Mouse (Mus musculus) MEL-GATA-1-ER (cell line): ENCODE measurements around the gene Zmynd8.

Experiments
- DNase-seq: peaks from one replicate; pipeline ENCODE4 v3.0.0-alpha.2; 2012; ENCODE audit warnings: low read depth; ENCODE audit errors: extremely low read depth

The Zmynd8 gene

GRCm38 (mm10) chr2:165899474-165899873 is 658 bp upstream of the Zmynd8 start:
- DNase-seq, result no peak

GRCm38 (mm10) chr2:165896171-165896570 is 2.6 kb downstream of the Zmynd8 start:
- DNase-seq, result no peak

- no peak for DNase-seq
These were observed 3.1 kb downstream of the Zmynd8 start for GRCm38 (mm10) chr2:165895687-165896086.

- DNase-seq, result no peak
These were observed 4.3 kb downstream of the Zmynd8 start for GRCm38 (mm10) chr2:165894533-165894932.

- peak; percentile 57 for DNase-seq
These were observed 5.6 kb downstream of the Zmynd8 start for GRCm38 (mm10) chr2:165893232-165893631.

- DNase-seq, result no peak
These were observed 6.2 kb downstream of the Zmynd8 start for GRCm38 (mm10) chr2:165892626-165893025.

GRCm38 (mm10) chr2:165890401-165890800 is 8.4 kb downstream of the Zmynd8 start:
- DNase-seq, result no peak

- no peak for DNase-seq
These were observed 8.9 kb downstream of the Zmynd8 start for GRCm38 (mm10) chr2:165889874-165890273.

GRCm38 (mm10) chr2:165889266-165889665 is 9.6 kb downstream of the Zmynd8 start:
- DNase-seq, result no peak

GRCm38 (mm10) chr2:165888813-165889221 is 10.0 kb downstream of the Zmynd8 start:
- DNase-seq, result no peak

GRCm38 (mm10) chr2:165888396-165888795 is 10.4 kb downstream of the Zmynd8 start:
- peak; percentile 97 for DNase-seq

- DNase-seq, result no peak
These were observed 11.8 kb downstream of the Zmynd8 start for GRCm38 (mm10) chr2:165886857-165887628.

GRCm38 (mm10) chr2:165886482-165886856 is 12.3 kb downstream of the Zmynd8 start:
- no peak for DNase-seq

- no peak for DNase-seq
These were observed 12.9 kb downstream of the Zmynd8 start for GRCm38 (mm10) chr2:165885951-165886320.

GRCm38 (mm10) chr2:165885225-165885950 is 13.4 kb downstream of the Zmynd8 start:
- DNase-seq, result peak; percentile 75

GRCm38 (mm10) chr2:165884577-165885224 is 14.1 kb downstream of the Zmynd8 start:
- DNase-seq, result peak; percentile 94

- DNase-seq, result no peak
These were observed 14.8 kb downstream of the Zmynd8 start for GRCm38 (mm10) chr2:165883846-165884576.

- DNase-seq, result no peak
These were observed 15.8 kb downstream of the Zmynd8 start for GRCm38 (mm10) chr2:165883006-165883405.

GRCm38 (mm10) chr2:165881585-165882431 is 17.0 kb downstream of the Zmynd8 start:
- no peak for DNase-seq

- DNase-seq, result no peak
These were observed 17.6 kb downstream of the Zmynd8 start for GRCm38 (mm10) chr2:165881220-165881584.
